Mouse (Mus musculus) CH12.LX (cell line): ENCODE measurements around the gene Grifin. TPM values are rescaled to one million over a fixed set of nuclear protein-coding genes. Genes with fewer than 3 reads are reported as not detected.

Experiments used
- DNase-seq: peaks from one replicate; pipeline ENCODE4 v3.0.0-alpha.2; 2013; ENCODE audit errors: extremely low read depth
- H3K27ac ChIP-seq: 2 replicates; pipeline ENCODE4 v1.5.1; 2012; ENCODE audit warnings: low read depth, mild to moderate bottlenecking, control low read depth, moderate library complexity; ENCODE audit not compliant: insufficient read depth
- H3K27me3 ChIP-seq: replicated peaks from 2 replicates; pipeline ENCODE3; 2012; ENCODE audit warnings: inconsistent platforms
- H3K36me3 ChIP-seq, 2 experiments: replicated peaks in 1 of 2; 2 replicates each; pipeline versions ENCODE3 to v1.6.1; 2012; ENCODE audit warnings: inconsistent platforms in 1 of 2, low read length in 1 of 2, mild to moderate bottlenecking in 1 of 2, mixed read lengths in 1 of 2, moderate library complexity in 1 of 2; ENCODE audit not compliant: control insufficient read depth in 1 of 2, insufficient read depth in 1 of 2
- H3K4me1 ChIP-seq, 2 experiments: 2 replicates each; pipeline ENCODE4 v1.6.1; 2012; ENCODE audit warnings: inconsistent platforms in 1 of 2, moderate library complexity in 1 of 2; ENCODE audit not compliant: insufficient read depth in 2 of 2, control insufficient read depth in 1 of 2
- H3K4me2 ChIP-seq: 2 replicates; pipeline ENCODE4 v1.6.1; 2012; ENCODE audit warnings: low read depth, mild to moderate bottlenecking, control low read depth; ENCODE audit not compliant: poor library complexity, insufficient read depth, severe bottlenecking
- H3K4me3 ChIP-seq, 3 experiments: fragments of 150-350 bp in 1 of 3; sonication (generic) in 1 of 3; replicated peaks in 1 of 3; 2 replicates each; pipeline versions ENCODE3 to v1.5.1; 2011 to 2012; ENCODE audit warnings: low read depth in 2 of 3, low read length in 2 of 3, mild to moderate bottlenecking in 2 of 3, moderate library complexity in 2 of 3, control low read depth in 1 of 3, improper control_type of control experiment in 1 of 3, inconsistent platforms in 1 of 3, mixed read lengths in 1 of 3; ENCODE audit not compliant: poor library complexity in 1 of 3
- H3K79me2 ChIP-seq: replicated peaks from 2 replicates; pipeline ENCODE4 v1.6.1; 2012; ENCODE audit warnings: mild to moderate bottlenecking, moderate library complexity; ENCODE audit not compliant: control insufficient read depth, poor library complexity, insufficient read depth, severe bottlenecking; ENCODE audit errors: extremely low read depth
- H3K9ac ChIP-seq: 2 replicates; pipeline ENCODE4 v1.6.1; 2012; ENCODE audit warnings: low read depth, mild to moderate bottlenecking, control low read depth, moderate library complexity; ENCODE audit not compliant: insufficient read depth
- H3K9me3 ChIP-seq: replicated peaks from 2 replicates; pipeline ENCODE3; 2012; ENCODE audit warnings: low read length, inconsistent platforms, mixed read lengths
- CHD1 ChIP-seq: IDR thresholded peaks from 2 replicates; pipeline ENCODE4 v1.6.1; 2012; ENCODE audit warnings: low read depth, low read length, improper control_type of control experiment, inconsistent platforms
- CHD2 ChIP-seq: IDR thresholded peaks from 2 replicates; pipeline ENCODE4 v1.6.1; 2011; ENCODE audit warnings: low read length, improper control_type of control experiment
- CTCF ChIP-seq, 2 experiments: IDR thresholded peaks in 1 of 2; conservative IDR thresholded peaks in 1 of 2; 2 replicates each; pipeline ENCODE4 v1.5.1; 2011 to 2012; ENCODE audit warnings: low read depth in 2 of 2, low read length in 2 of 2, improper control_type of control experiment in 1 of 2, inconsistent platforms in 1 of 2, mild to moderate bottlenecking in 1 of 2, moderate library complexity in 1 of 2
- E2F4 ChIP-seq: IDR thresholded peaks from 2 replicates; pipeline ENCODE4 v1.6.1; 2011; ENCODE audit warnings: low read depth, low read length, improper control_type of control experiment; ENCODE audit not compliant: insufficient replicate concordance
- ELF1 ChIP-seq: IDR thresholded peaks from 2 replicates; pipeline ENCODE4 v1.6.1; 2014; ENCODE audit warnings: low read depth, mild to moderate bottlenecking, inconsistent platforms, low read length, improper control_type of control experiment
- EP300 ChIP-seq: IDR thresholded peaks from 2 replicates; pipeline ENCODE4 v1.6.1; 2011; ENCODE audit warnings: low read length, improper control_type of control experiment
- ETS1 ChIP-seq: conservative IDR thresholded peaks from 2 replicates; pipeline ENCODE4 v1.6.1; 2012; ENCODE audit warnings: low read depth, mild to moderate bottlenecking, inconsistent platforms, low read length, improper control_type of control experiment, moderate library complexity
- HCFC1 ChIP-seq: IDR thresholded peaks from 2 replicates; pipeline ENCODE4 v1.6.1; 2012; ENCODE audit warnings: low read depth, mild to moderate bottlenecking, inconsistent platforms, low read length, improper control_type of control experiment
- IRF4 ChIP-seq: IDR thresholded peaks from 2 replicates; pipeline ENCODE4 v1.6.1; 2014; ENCODE audit warnings: low read depth, mild to moderate bottlenecking, inconsistent platforms, low read length, improper control_type of control experiment
- JUN ChIP-seq: IDR thresholded peaks from 2 replicates; pipeline ENCODE4 v1.6.1; 2011; ENCODE audit warnings: low read depth, mild to moderate bottlenecking, low read length, improper control_type of control experiment, moderate library complexity; ENCODE audit not compliant: insufficient read depth
- KAT2A ChIP-seq: IDR thresholded peaks from 2 replicates; pipeline ENCODE4 v1.6.1; 2012; ENCODE audit warnings: low read length, improper control_type of control experiment, inconsistent platforms; ENCODE audit not compliant: insufficient replicate concordance
- MAX ChIP-seq: IDR thresholded peaks from 2 replicates; pipeline ENCODE4 v1.6.1; 2011; ENCODE audit warnings: low read length, improper control_type of control experiment
- MAZ ChIP-seq: IDR thresholded peaks from 2 replicates; pipeline ENCODE4 v1.6.1; 2012; ENCODE audit warnings: low read depth, mild to moderate bottlenecking, inconsistent platforms, low read length, improper control_type of control experiment, moderate library complexity
- MEF2A ChIP-seq: IDR thresholded peaks from 2 replicates; pipeline ENCODE4 v1.6.1; 2014; ENCODE audit warnings: low read depth, mild to moderate bottlenecking, inconsistent platforms, low read length, improper control_type of control experiment, borderline replicate concordance
- MYC ChIP-seq: IDR thresholded peaks from 2 replicates; pipeline ENCODE4 v1.6.1; 2011; ENCODE audit warnings: low read depth, mild to moderate bottlenecking, improper control_type of control experiment, low read length
- NELFE ChIP-seq: IDR thresholded peaks from 2 replicates; pipeline ENCODE4 v1.6.1; 2011; ENCODE audit warnings: low read depth, low read length, improper control_type of control experiment
- PAX5 ChIP-seq: IDR thresholded peaks from 2 replicates; pipeline ENCODE4 v1.6.1; 2012; ENCODE audit warnings: low read length, inconsistent platforms, mixed read lengths
- POLR2AphosphoS2 ChIP-seq: IDR thresholded peaks from 2 replicates; pipeline ENCODE4 v1.6.1; 2011; ENCODE audit warnings: low read depth, low read length, improper control_type of control experiment
- RAD21 ChIP-seq: IDR thresholded peaks from 2 replicates; pipeline ENCODE4 v1.6.1; 2011; ENCODE audit warnings: low read depth, mild to moderate bottlenecking, low read length, improper control_type of control experiment, moderate library complexity
- TCF12 ChIP-seq: IDR thresholded peaks from 2 replicates; pipeline ENCODE4 v1.6.1; 2014; ENCODE audit warnings: low read depth, mild to moderate bottlenecking, inconsistent platforms, low read length, improper control_type of control experiment
- UBTF ChIP-seq: IDR thresholded peaks from 2 replicates; pipeline ENCODE4 v1.6.1; 2012; ENCODE audit warnings: low read depth, mild to moderate bottlenecking, inconsistent platforms, low read length, improper control_type of control experiment, moderate library complexity
- USF1 ChIP-seq: IDR thresholded peaks from 2 replicates; pipeline ENCODE4 v1.6.1; 2014; ENCODE audit warnings: low read depth, mild to moderate bottlenecking, inconsistent platforms, low read length, improper control_type of control experiment
- dilution Hi-C: fragments of 300-500 bp; cut with MboI; formaldehyde crosslinking; loops from 2 replicates; pipeline ENCODE4 v1.14.3; 2020; ENCODE audit warnings: low sequenced_read_pairs; ENCODE audit not compliant: extremely low pct_unique_long_range_greater_than_20kb, extremely low pct_ligation_motif_present
- in situ Hi-C: fragments of 300-500 bp; cut with MboI; formaldehyde crosslinking; loops from 3 replicates; pipeline ENCODE4 v1.14.3; 2019; ENCODE audit warnings: low sequenced_read_pairs, low pct_ligation_motif_present, low pct_unique_long_range_greater_than_20kb, mixed read lengths
- polyA plus RNA-seq: library from polyadenylated mRNA; unstranded; fragments of >175 nt; gene quantifications from 2 replicates; pipeline ENCODE4 v1.2.1, GENCODE M21; 2012; ENCODE audit warnings: low read depth; ENCODE audit not compliant: insufficient read length
- total RNA-seq, 2 experiments: library from RNA; depleted of rRNA; stranded (reverse); fragments of 300-350 nt in 1 of 2; fragments of >200 nt in 1 of 2; gene quantifications; 2 replicates each; pipeline ENCODE4 v1.2.3; 2012 to 2014

The Grifin gene
- total and polyA plus RNA-seq, 3 experiments = not detected

DNA sequence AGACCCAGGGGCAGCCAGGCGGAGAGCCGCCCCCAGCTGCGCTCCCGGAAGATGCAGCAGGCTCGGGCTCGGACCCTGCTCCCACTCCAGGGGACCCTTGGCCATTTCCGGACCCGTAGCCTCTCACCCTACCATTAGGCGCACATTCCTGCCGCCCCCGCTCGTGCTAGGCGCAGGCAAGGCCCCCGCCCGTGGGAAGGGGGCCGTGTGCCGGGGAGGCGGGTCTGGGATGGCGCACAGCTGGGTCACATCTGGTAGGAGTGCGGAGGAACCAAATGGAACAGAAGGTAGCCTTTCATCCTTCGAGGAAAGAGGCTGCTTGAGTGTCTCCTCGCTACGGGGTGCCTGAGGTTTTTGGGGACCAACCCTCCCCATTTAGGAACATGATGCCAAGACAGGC, 41.5 kb upstream of the Grifin start:
- no peaks in the 10 kb centered on the region for H3K79me2 ChIP-seq
- no peak overlapping the region for H3K4me2 ChIP-seq
- dilution Hi-C loops (no loop called here), in situ Hi-C loops (no loop called here)
- no peak overlapping the region for H3K4me3 ChIP-seq
- H3K27me3 ChIP-seq = peaks cover 91% of the 10 kb centered on the region
- no peaks in the 10 kb centered on the region for H3K36me3 ChIP-seq
- no peaks in the 10 kb centered on the region for H3K4me1 ChIP-seq
- peaks cover 13% of the 10 kb centered on the region for H3K9me3 ChIP-seq
- no peak overlapping the region for H3K27ac ChIP-seq
- TF ChIP-seq ETS1 (no peak), USF1 (no peak), MEF2A (no peak), CHD1 (no peak), E2F4 (no peak), NELFE (no peak), KAT2A (no peak), PAX5 (no peak), EP300 (no peak)
- no peak for DNase-seq
- no peak overlapping the region for H3K9ac ChIP-seq

DNA sequence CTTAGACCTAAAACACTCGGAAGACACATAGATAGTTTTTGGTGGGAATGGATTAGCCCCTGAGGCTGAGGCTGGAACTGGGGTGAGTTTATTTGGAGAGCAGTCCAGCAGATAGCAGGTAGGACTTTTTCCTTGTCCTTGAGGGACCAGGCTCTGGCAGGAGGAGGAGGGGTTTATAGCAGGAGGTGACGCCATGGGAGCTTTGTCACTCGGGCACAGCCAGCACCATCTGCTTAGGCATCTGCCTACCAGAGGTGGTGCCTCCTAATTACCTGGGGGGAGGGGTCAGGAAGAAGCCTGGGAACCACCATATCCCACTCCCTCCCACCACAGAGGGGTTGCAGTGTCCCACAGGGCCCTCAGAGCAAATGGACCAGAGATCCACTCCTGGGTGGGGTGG, 40.4 kb upstream of the Grifin start:
- no peak overlapping the region for H3K9ac ChIP-seq
- no peaks in the 10 kb centered on the region for H3K79me2 ChIP-seq
- H3K36me3 ChIP-seq = no peaks in the 10 kb centered on the region
- H3K4me1 ChIP-seq = no peaks in the 10 kb centered on the region
- no peak overlapping the region for H3K4me2 ChIP-seq
- H3K4me3 ChIP-seq = no peak overlapping the region
- DNase-seq = no peak
- TF ChIP-seq MAX (no peak), MAZ (no peak), RAD21 (no peak), MEF2A (no peak), UBTF (no peak), HCFC1 (no peak), JUN (no peak), POLR2AphosphoS2 (no peak), CTCF (conservative IDR thresholded peaks at IDR 0.05 in 1 of 2, IDR thresholded peaks at IDR 0.05 in 1 of 2; ENCODE audit: low read depth in 2 of 2, low read length in 2 of 2) (no peak), IRF4 (no peak), TCF12 (no peak), ELF1 (no peak), MYC (no peak), CHD2 (no peak)
- TF ChIP-seq, all 38 proteins: peak for 0
- peaks cover 89% of the 10 kb centered on the region for H3K27me3 ChIP-seq
- H3K27ac ChIP-seq = no peak overlapping the region
- in situ Hi-C loops (no loop called here), dilution Hi-C loops (no loop called here)
- H3K9me3 ChIP-seq = peaks cover 13% of the 10 kb centered on the region
